Mouse (Mus musculus) cortical plate, adult 2 months (tissue): ENCODE results near the gene Gabarapl1.

Source experiments
- CTCF ChIP-seq: fragments of 200-500 bp; IDR thresholded peaks from 2 replicates; pipeline ENCODE4 v1.5.1; 2011; ENCODE audit warnings: mild to moderate bottlenecking, control low read depth, low read length; ENCODE audit not compliant: insufficient read depth; ENCODE audit errors: extremely low read depth
- POLR2A ChIP-seq: fragments of 200-500 bp; IDR thresholded peaks from 2 replicates; pipeline ENCODE4 v1.6.1; 2011; ENCODE audit warnings: mild to moderate bottlenecking, low read length, control low read depth; ENCODE audit not compliant: insufficient read depth; ENCODE audit errors: extremely low read depth

DNA sequence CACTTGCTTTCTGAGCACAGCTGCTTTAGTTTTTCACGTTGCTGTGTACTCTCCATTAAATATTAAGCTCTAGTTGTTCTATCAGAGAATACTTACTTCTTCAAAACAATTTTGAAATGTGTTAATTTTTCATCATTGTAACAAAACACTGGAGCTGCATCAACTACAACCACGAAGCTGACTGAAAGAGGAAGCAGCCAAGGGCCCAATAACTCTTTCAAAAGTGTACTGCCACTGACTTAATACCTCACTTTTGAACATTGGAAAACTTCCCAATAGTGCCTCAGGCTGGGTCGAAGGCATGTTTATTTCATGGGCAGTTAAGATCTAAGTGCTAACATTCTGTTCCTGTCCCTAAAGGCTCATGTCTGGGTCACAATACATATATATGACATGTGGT is 15.0 kb downstream of the Gabarapl1 start:
- no peak for TF ChIP-seq CTCF
- no peak for TF ChIP-seq POLR2A
